ENCODE assay signal across 21 mouse cellular contexts in the genomic region with DNA sequence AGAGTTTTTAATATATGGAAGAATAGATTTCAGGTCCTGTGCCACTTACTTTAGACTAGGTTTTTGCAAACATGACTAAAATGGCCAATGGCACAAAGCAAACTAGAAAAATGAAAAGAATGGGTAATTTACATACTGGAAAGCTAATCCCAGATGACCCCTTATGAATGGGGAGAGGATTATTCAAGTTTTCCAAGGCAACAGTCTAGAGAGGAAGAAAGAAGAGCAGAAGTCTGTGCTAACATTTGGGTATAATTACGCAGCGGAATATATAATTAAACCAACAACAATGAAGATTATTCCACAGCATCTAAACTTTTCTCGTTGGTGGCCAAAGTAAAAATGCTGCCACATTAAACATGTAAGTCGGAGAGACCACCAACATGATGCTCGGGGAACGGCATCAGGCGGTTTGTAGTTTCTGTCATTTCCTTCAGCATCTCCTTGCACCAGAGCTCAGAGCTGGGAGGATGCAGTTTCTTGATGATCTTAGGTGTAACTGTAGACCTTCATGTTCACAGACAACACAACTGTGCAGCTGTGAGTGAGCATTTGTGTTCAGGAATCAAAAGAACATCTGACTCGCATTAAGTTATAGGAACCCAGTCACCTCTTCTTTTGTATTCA. TPM values are rescaled to one million over a fixed set of nuclear protein-coding genes. Genes with fewer than 3 reads are reported as not detected.
DNase-seq lines count a peak whose midpoint lies in the region; ATAC-seq and TF ChIP-seq lines count a peak whose summit lies in the region.
"Had no signal": no experiment of that assay in that cellular context is flagged by ENCODE, and none has a peak within 500 bp of the region (broad histone marks: within the 10 kb centered on the region; RNA-seq: fewer than 3 reads in every experiment).

No protein-coding gene starts in this region.

- 0 out of 2 replicates have a peak, but pooled peaks have one; percentile 49 for ATAC-seq in forebrain, embryonic 11.5 days (replicated peaks; ENCODE audit: low FRiP score)
- ATAC-seq in forebrain, postnatal 0 days: no peak
- peak; percentile 81 for ATAC-seq in midbrain, embryonic 11.5 days (ENCODE audit: low FRiP score)
- no peak for ATAC-seq in midbrain, embryonic 16.5 days
- ATAC-seq: forebrain, embryonic 13.5 days; forebrain, embryonic 15.5 days had no signal

- no peak overlapping the region for H3K4me2 ChIP-seq in forebrain, embryonic 11.5 days (ENCODE audit: low read depth, low read length, severe bottlenecking)
- no peak overlapping the region for H3K4me2 ChIP-seq in forebrain, postnatal 0 days (ENCODE audit: low read depth)
- no peak overlapping the region for H3K4me2 ChIP-seq in midbrain, embryonic 11.5 days
- no peak overlapping the region for H3K4me2 ChIP-seq in midbrain, embryonic 16.5 days (ENCODE audit: low read length)
- H3K4me2 ChIP-seq: embryonic facial prominence, embryonic 12.5 days; embryonic facial prominence, embryonic 15.5 days; forebrain, embryonic 13.5 days; forebrain, embryonic 15.5 days had no signal

- no peaks in the 10 kb centered on the region for H3K36me3 ChIP-seq in forebrain, embryonic 11.5 days (ENCODE audit: control insufficient read depth, insufficient read depth, low read length)
- no peaks in the 10 kb centered on the region for H3K36me3 ChIP-seq in forebrain, postnatal 0 days (ENCODE audit: insufficient read depth)
- no peaks in the 10 kb centered on the region for H3K36me3 ChIP-seq in midbrain, embryonic 11.5 days (ENCODE audit: control insufficient read depth, insufficient read depth, low read length)
- H3K36me3 ChIP-seq in midbrain, embryonic 16.5 days (ENCODE audit: control insufficient read depth, insufficient read depth, low read length): no peaks in the 10 kb centered on the region
- H3K36me3 ChIP-seq: embryonic facial prominence, embryonic 12.5 days; embryonic facial prominence, embryonic 15.5 days; forebrain, embryonic 10.5 days; forebrain, embryonic 15.5 days had no signal

- H3K4me3 ChIP-seq in forebrain, embryonic 11.5 days (ENCODE audit: low read depth, low read length): no peak overlapping the region
- H3K4me3 ChIP-seq in forebrain, postnatal 0 days (ENCODE audit: low read depth, low read length): no peak overlapping the region
- no peak overlapping the region for H3K4me3 ChIP-seq in midbrain, embryonic 11.5 days (ENCODE audit: low read depth, low read length)
- H3K4me3 ChIP-seq in midbrain, embryonic 16.5 days (ENCODE audit: low read depth, low read length): no peak overlapping the region
- H3K4me3 ChIP-seq: embryonic facial prominence, embryonic 12.5 days; embryonic facial prominence, embryonic 15.5 days; erythroblast, embryonic 14.5 days; forebrain, embryonic 10.5 days; forebrain, embryonic 13.5 days; forebrain, embryonic 15.5 days had no signal

- 73% methylated on average over 8 of the region's 8 CpGs for WGBS in forebrain, embryonic 11.5 days
- WGBS in forebrain, postnatal 0 days: 61% methylated on average over 8 of the region's 8 CpGs
- 50% methylated on average over 8 of the region's 8 CpGs for WGBS in midbrain, embryonic 11.5 days
- 42% methylated on average over 8 of the region's 8 CpGs for WGBS in midbrain, embryonic 16.5 days

- H3K27ac ChIP-seq in forebrain, embryonic 11.5 days (ENCODE audit: low read depth, low read length): no peak overlapping the region
- H3K27ac ChIP-seq in forebrain, postnatal 0 days (ENCODE audit: low read depth, low read length): no peak overlapping the region
- H3K27ac ChIP-seq in midbrain, embryonic 11.5 days (ENCODE audit: low read depth, low read length): no peak overlapping the region
- no peak overlapping the region for H3K27ac ChIP-seq in midbrain, embryonic 16.5 days (ENCODE audit: low read length)
- H3K27ac ChIP-seq: embryonic facial prominence, embryonic 12.5 days; embryonic facial prominence, embryonic 15.5 days; forebrain, embryonic 10.5 days; forebrain, embryonic 13.5 days; forebrain, embryonic 15.5 days had no signal

- no peak for TF ChIP-seq CTCF in forebrain, postnatal 0 days (IDR thresholded peaks at IDR 0.05; ENCODE audit: low read depth)

- H3K4me1 ChIP-seq in forebrain, embryonic 11.5 days (replicated peaks; ENCODE audit: control insufficient read depth, insufficient read depth, low read length): no peaks in the 10 kb centered on the region
- no peaks in the 10 kb centered on the region for H3K4me1 ChIP-seq in forebrain, postnatal 0 days (ENCODE audit: insufficient read depth)
- peaks cover 4% of the 10 kb centered on the region; the same call in 1 of the 2 replicates for H3K4me1 ChIP-seq in midbrain, embryonic 11.5 days (ENCODE audit: control insufficient read depth, insufficient read depth, low read length)
- H3K4me1 ChIP-seq in midbrain, embryonic 16.5 days (ENCODE audit: control insufficient read depth, insufficient read depth, low read length): no peaks in the 10 kb centered on the region
- H3K4me1 ChIP-seq: embryonic facial prominence, embryonic 12.5 days; embryonic facial prominence, embryonic 15.5 days; forebrain, embryonic 13.5 days; forebrain, embryonic 15.5 days had no signal

- H3K27me3 ChIP-seq in forebrain, embryonic 11.5 days (ENCODE audit: control insufficient read depth, insufficient read depth, low read length): no peaks in the 10 kb centered on the region
- H3K27me3 ChIP-seq in forebrain, postnatal 0 days (ENCODE audit: insufficient read depth, low read length): no peaks in the 10 kb centered on the region
- H3K27me3 ChIP-seq in midbrain, embryonic 11.5 days (ENCODE audit: control insufficient read depth, insufficient read depth, low read length): no peaks in the 10 kb centered on the region
- H3K27me3 ChIP-seq in midbrain, embryonic 16.5 days (ENCODE audit: control insufficient read depth, insufficient read depth, low read depth, low read length): no peaks in the 10 kb centered on the region
- H3K27me3 ChIP-seq: embryonic facial prominence, embryonic 12.5 days; embryonic facial prominence, embryonic 15.5 days; forebrain, embryonic 13.5 days; forebrain, embryonic 15.5 days had no signal

- no peaks in the 10 kb centered on the region for H3K9me3 ChIP-seq in forebrain, embryonic 11.5 days (ENCODE audit: control insufficient read depth, low read length)
- no peaks in the 10 kb centered on the region for H3K9me3 ChIP-seq in forebrain, postnatal 0 days (ENCODE audit: low read length)
- no peaks in the 10 kb centered on the region for H3K9me3 ChIP-seq in midbrain, embryonic 11.5 days (ENCODE audit: control insufficient read depth, low read length)
- H3K9me3 ChIP-seq in midbrain, embryonic 16.5 days (replicated peaks; ENCODE audit: control insufficient read depth, low read length, poor library complexity, severe bottlenecking): no peaks in the 10 kb centered on the region
- H3K9me3 ChIP-seq: embryonic facial prominence, embryonic 12.5 days; embryonic facial prominence, embryonic 15.5 days; forebrain, embryonic 10.5 days; forebrain, embryonic 13.5 days; forebrain, embryonic 15.5 days had no signal

- H3K9ac ChIP-seq in forebrain, embryonic 11.5 days (ENCODE audit: low read length): no peak overlapping the region
- no peak overlapping the region for H3K9ac ChIP-seq in forebrain, postnatal 0 days
- H3K9ac ChIP-seq in midbrain, embryonic 11.5 days (ENCODE audit: low read length): no peak overlapping the region
- no peak overlapping the region for H3K9ac ChIP-seq in midbrain, embryonic 16.5 days (ENCODE audit: low read depth, low read length)
- H3K9ac ChIP-seq: embryonic facial prominence, embryonic 12.5 days; embryonic facial prominence, embryonic 15.5 days; forebrain, embryonic 13.5 days; forebrain, embryonic 15.5 days had no signal

- no peak for DNase-seq in forebrain, embryonic 11.5 days (ENCODE audit: low spot score)
- DNase-seq in forebrain, postnatal 0 days: no peak
- DNase-seq in midbrain, embryonic 11.5 days (ENCODE audit: low spot score, missing footprints): peak; percentile 85
- DNase-seq: adrenal gland, adult 2 months; adrenal gland, postnatal 10 days; adrenal gland, postnatal 25 days; cerebellum, adult 11 months; cerebellum, adult 18-20 months; cerebellum, adult 8-10 months; cerebellum, adult 9-11 months; cerebellum, postnatal 14 days; cerebellum, postnatal 36 days; embryo, embryonic 11 days had no signal

RNA-seq across cellular contexts. Expression of gene Tmtc2, which starts 51.2 kb away (rescaled TPM):
- 3.9 and 4.0 TPM in 2 replicates for polyA plus RNA-seq in forebrain, embryonic 11.5 days (2014; fragmentation: Nextera tagmentation; extraction: Ambion mirVana)
- total RNA-seq in forebrain, postnatal 0 days (2014; rRNA removed): 8.5 and 11.1 TPM in 2 replicates
- 3.2 and 4.6 TPM in 2 replicates for polyA plus RNA-seq in forebrain, postnatal 0 days (2015; fragmentation: Nextera tagmentation; extraction: Ambion mirVana)
- polyA plus RNA-seq in midbrain, embryonic 11.5 days (2014; fragmentation: Nextera tagmentation; extraction: Ambion mirVana): 3.7 and 6.0 TPM in 2 replicates
- 6.4 and 8.2 TPM in 2 replicates for polyA plus RNA-seq in midbrain, embryonic 16.5 days (2015; fragmentation: Nextera tagmentation; extraction: Ambion mirVana)
- total RNA-seq: MEL had no signal

Comparison
In these comparisons a context has a peak if more than half of its experiments do, and no peak if none do; other contexts are left out.
1. ATAC-seq: peak in forebrain, embryonic 11.5 days (single experiment) and midbrain, embryonic 11.5 days (single experiment); none in forebrain, postnatal 0 days (single experiment) and midbrain, embryonic 16.5 days (single experiment).